Mouse (Mus musculus): ENCODE data around the gene Hmx1. TPM values are rescaled to one million over a fixed set of nuclear protein-coding genes. Genes with fewer than 3 reads are reported as not detected.

Gene Hmx1
- total RNA-seq, 2 experiments from 2014 or later = 0.23 TPM; not detected in 1

Other genes starting within 250 kb of the Hmx1 start
- gene Adra2c, start 110.8 kb upstream of the Hmx1 start, total RNA-seq (2021) = under 1 TPM; 0.30 to 0.53 TPM
- gene Cpz, start 136.6 kb downstream of the Hmx1 start, total RNA-seq (2021) = 1 to 10 TPM in 1 of 2 experiments, under 1 TPM in 1; 0.46 to 1.6 TPM
- 1 to 10 TPM; 5.4 to 7.9 TPM for gene Trmt44, start 186.0 kb downstream of the Hmx1 start, total RNA-seq (2021)
- 10 to 100 TPM; 51.5 to 53.5 TPM for gene Acox3, start 193.9 kb downstream of the Hmx1 start, total RNA-seq (2021)

Data from adrenal gland, postnatal 36 days (tissue).